Mouse (Mus musculus): ENCODE measurements around the gene Leng1. TPM values are rescaled to one million over a fixed set of nuclear protein-coding genes. Genes with fewer than 3 reads are reported as not detected.

Gene Leng1
- polyA plus RNA-seq, 1 experiment, result not detected

- 79% methylated on average over 3 of the region's 3 CpGs for WGBS
These were observed 9.5 kb upstream of the Leng1 start for GRCm38 (mm10) chr7:3675228-3675548.

DNA sequence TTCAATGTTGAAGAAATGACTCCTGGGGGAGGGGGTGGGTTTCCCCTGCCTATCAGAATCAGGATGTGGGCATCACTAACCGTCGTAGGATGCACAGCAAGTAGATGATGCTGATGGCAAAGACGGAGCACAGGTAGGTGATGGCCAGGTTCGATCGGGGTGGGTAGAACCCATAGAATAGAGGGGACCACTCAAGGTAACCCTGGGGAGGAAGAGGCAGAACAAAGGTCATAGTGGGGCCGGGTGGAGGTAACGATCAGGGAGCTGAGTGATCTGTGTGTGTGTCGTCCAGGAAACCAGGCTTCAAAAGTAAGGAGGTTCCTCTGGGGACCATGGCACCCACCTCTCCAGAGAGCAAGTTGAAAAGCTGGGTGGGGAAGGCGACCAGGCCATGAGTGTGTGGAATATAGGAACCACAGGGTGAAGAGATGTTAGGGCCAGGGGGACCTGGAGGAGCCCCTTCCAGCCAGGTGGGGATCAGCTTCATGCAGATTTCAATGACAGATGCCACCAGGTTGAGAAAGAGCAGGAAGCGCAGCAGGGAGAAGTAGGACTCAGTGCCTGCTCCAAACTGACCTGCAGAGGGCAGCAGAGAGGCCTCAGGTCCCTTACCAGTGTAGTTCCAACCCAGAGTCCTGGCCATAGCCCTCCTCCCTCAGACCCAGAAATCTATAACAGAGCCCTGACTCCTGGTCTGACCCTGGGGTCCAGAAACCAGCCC lies 9.0 kb upstream of the Leng1 start:
- Histone ChIP-seq H3K4me1 (ENCODE audit: control insufficient read depth, insufficient read depth, low read length) (no peaks in the 10 kb centered on the region; the same call in 1 of the 2 replicates), H3K4me3 (ENCODE audit: insufficient read depth, low read depth, low read length) (no peak overlapping the region), H3K27ac (ENCODE audit: insufficient read depth, low read depth, low read length) (no peak overlapping the region)
- WGBS, result 71% methylated on average over 10 of the region's 10 CpGs
- TF ChIP-seq POLR2A (IDR thresholded peaks at IDR 0.05; ENCODE audit: insufficient read depth, low read depth, low read length) (no peak), CTCF (IDR thresholded peaks at IDR 0.05; ENCODE audit: insufficient read depth, low read depth, low read length) (peak; percentile 72)

More at GRCm38 (mm10) chr7:3675228-3675548, 9.5 kb upstream of the Leng1 start:
- Histone ChIP-seq H3K27ac (ENCODE audit: insufficient read depth, low read depth, low read length) (no peak overlapping the region), H3K4me1 (ENCODE audit: control insufficient read depth, insufficient read depth, low read length) (no peaks in the 10 kb centered on the region; the same call in 1 of the 2 replicates), H3K4me3 (ENCODE audit: insufficient read depth, low read depth, low read length) (no peak overlapping the region)
- TF ChIP-seq CTCF (IDR thresholded peaks at IDR 0.05; ENCODE audit: insufficient read depth, low read depth, low read length), result no peak
- no peak for TF ChIP-seq POLR2A (IDR thresholded peaks at IDR 0.05; ENCODE audit: insufficient read depth, low read depth, low read length)

DNA sequence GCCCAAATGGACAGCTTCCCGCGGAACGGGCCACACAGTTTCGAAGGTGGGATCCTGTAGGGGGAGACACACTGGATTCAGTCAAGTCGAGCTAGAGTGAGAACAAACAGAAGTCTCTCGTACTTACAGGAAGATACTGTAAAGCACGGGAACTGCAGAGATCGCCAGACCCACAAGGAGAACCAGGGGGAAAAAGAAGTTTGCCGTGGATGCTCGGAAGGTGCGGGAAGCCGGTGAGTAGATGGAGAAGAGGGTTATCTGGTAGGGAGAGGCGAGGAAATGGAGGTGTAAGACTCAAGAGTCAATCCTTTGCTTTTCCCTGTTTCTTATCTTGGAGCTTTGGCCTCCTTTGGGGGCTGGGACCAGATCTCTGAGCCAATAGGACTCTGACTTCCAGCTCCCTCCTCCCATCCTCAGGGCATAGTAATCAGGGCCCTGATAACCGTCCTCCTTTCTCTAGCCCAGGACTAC lies 1.3 kb upstream of the Leng1 start:
- peaks cover 5% of the 10 kb centered on the region; the same call in 1 of the 2 replicates for H3K4me1 ChIP-seq (ENCODE audit: control insufficient read depth, insufficient read depth, low read length)
- TF ChIP-seq CTCF (IDR thresholded peaks at IDR 0.05; ENCODE audit: insufficient read depth, low read depth, low read length) (no peak), POLR2A (IDR thresholded peaks at IDR 0.05; ENCODE audit: insufficient read depth, low read depth, low read length) (no peak)
- H3K4me3 ChIP-seq (ENCODE audit: insufficient read depth, low read depth, low read length), result no peak overlapping the region
- no peak overlapping the region for H3K27ac ChIP-seq (ENCODE audit: insufficient read depth, low read depth, low read length)
- 33% methylated on average over 14 of the region's 14 CpGs for WGBS

DNA sequence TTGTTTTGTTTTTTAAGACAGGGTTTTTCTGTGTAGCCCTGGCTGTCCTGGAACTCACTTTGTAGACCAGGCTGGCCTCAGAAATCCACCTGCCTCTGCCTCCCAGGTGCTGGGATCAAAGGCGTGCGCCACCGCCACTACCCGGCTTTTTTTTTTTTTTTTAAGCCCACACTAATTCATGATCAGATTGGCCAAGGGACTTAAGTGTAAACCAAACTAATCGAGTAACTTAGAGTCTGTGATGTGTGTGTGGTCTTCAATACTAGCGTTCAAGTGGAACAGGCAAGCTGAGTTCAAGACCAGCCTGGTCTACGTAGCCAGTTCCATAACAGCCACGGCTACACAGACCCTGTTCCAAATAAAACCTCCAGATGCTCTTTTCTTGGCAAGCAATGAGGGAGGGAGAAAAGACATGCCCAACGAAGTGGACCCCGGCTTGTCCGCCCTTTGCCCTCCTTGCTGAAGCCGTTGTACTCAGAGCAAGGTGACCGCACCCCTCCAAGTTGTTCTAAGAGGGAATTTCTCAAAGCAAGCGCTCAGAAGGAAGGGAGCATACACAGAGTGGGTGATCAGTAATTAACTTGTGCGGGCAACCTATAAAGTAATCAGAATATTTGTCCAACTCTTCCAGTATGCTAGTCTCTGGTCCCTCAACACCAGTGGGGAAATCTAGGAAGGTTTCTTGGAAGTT lies 971 bp downstream of the Leng1 start:
- Histone ChIP-seq H3K4me3 (ENCODE audit: insufficient read depth, low read depth, low read length) (peak overlapping the region; percentile 75), H3K4me1 (ENCODE audit: control insufficient read depth, insufficient read depth, low read length) (peaks cover 5% of the 10 kb centered on the region; the same call in 1 of the 2 replicates), H3K27ac (ENCODE audit: insufficient read depth, low read depth, low read length) (no peak overlapping the region)
- no peak for TF ChIP-seq POLR2A (IDR thresholded peaks at IDR 0.05; ENCODE audit: insufficient read depth, low read depth, low read length)
- 20% methylated on average over 15 of the region's 15 CpGs for whole genome bisulfite sequencing

- H3K27ac ChIP-seq (ENCODE audit: insufficient read depth, low read depth, low read length), result no peak overlapping the region
- peaks cover under 1% of the 10 kb centered on the region; the same call in 1 of the 2 replicates for H3K4me1 ChIP-seq (ENCODE audit: control insufficient read depth, insufficient read depth, low read length)
- 90% methylated on average over 14 of the region's 14 CpGs for WGBS
- no peak overlapping the region for H3K4me3 ChIP-seq (ENCODE audit: insufficient read depth, low read depth, low read length)
- TF ChIP-seq POLR2A (IDR thresholded peaks at IDR 0.05; ENCODE audit: insufficient read depth, low read depth, low read length), result no peak
- no peak for TF ChIP-seq CTCF (IDR thresholded peaks at IDR 0.05; ENCODE audit: insufficient read depth, low read depth, low read length)
These were observed 7.1 kb downstream of the Leng1 start for GRCm38 (mm10) chr7:3658578-3658977.

GRCm38 (mm10) chr7:3656966-3657365 lies 8.7 kb downstream of the Leng1 start:
- Histone ChIP-seq H3K4me1 (ENCODE audit: control insufficient read depth, insufficient read depth, low read length) (no peaks in the 10 kb centered on the region), H3K27ac (ENCODE audit: insufficient read depth, low read depth, low read length) (no peak overlapping the region), H3K4me3 (ENCODE audit: insufficient read depth, low read depth, low read length) (no peak overlapping the region)
- TF ChIP-seq CTCF (IDR thresholded peaks at IDR 0.05; ENCODE audit: insufficient read depth, low read depth, low read length) (no peak), POLR2A (IDR thresholded peaks at IDR 0.05; ENCODE audit: insufficient read depth, low read depth, low read length) (no peak)
- 88% methylated on average over 4 of the region's 4 CpGs for WGBS

DNA sequence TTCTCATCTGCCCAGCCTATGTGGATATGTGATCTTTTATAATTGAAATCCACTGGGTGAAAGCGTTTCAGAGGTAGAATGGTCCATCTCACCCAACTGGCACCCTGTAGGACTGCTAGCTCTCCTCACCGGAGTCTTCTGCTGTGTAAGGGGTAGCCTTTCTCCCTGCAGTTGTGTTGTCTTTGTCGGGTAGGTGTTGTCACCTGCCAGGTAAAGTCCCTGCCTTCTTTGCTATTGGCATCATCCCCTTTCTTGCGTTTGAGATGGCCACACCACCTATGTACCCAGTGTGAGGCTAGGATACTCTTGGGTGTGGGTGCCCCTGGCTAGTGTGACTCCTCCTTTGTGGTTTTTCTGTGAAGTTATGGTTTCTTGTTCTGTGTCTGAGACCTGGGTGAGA lies 19.0 kb downstream of the Leng1 start:
- peak overlapping the region; percentile 89 for H3K4me3 ChIP-seq (ENCODE audit: insufficient read depth, low read depth, low read length)
- TF ChIP-seq POLR2A (IDR thresholded peaks at IDR 0.05; ENCODE audit: insufficient read depth, low read depth, low read length), result no peak
- TF ChIP-seq CTCF (IDR thresholded peaks at IDR 0.05; ENCODE audit: insufficient read depth, low read depth, low read length), result no peak
- no peak overlapping the region for H3K27ac ChIP-seq (ENCODE audit: insufficient read depth, low read depth, low read length)
- WGBS, result 47% methylated on average over 4 of the region's 4 CpGs
- peaks cover 9% of the 10 kb centered on the region for H3K4me1 ChIP-seq (ENCODE audit: control insufficient read depth, insufficient read depth, low read length)

DNA sequence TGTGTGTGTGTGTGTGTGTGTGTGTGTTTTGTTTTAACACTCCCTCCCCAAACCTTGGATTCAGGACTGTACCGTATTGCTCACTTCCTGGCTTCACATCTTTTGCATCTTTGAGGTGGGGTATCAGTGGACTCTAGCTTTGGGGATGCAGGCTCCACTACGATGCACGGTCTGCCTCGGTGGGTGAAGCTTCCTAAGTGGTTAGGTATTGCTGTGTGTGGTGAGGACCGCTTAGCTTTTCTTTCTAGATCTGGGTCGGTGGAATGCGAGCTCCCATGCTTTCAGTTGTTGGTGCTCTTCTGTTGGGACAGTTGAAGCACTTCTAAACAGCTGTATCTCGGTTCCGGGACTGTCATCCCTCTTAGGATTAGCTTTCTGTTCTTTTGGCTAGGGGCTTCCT lies 19.5 kb downstream of the Leng1 start:
- no peak overlapping the region for H3K27ac ChIP-seq (ENCODE audit: insufficient read depth, low read depth, low read length)

DNA sequence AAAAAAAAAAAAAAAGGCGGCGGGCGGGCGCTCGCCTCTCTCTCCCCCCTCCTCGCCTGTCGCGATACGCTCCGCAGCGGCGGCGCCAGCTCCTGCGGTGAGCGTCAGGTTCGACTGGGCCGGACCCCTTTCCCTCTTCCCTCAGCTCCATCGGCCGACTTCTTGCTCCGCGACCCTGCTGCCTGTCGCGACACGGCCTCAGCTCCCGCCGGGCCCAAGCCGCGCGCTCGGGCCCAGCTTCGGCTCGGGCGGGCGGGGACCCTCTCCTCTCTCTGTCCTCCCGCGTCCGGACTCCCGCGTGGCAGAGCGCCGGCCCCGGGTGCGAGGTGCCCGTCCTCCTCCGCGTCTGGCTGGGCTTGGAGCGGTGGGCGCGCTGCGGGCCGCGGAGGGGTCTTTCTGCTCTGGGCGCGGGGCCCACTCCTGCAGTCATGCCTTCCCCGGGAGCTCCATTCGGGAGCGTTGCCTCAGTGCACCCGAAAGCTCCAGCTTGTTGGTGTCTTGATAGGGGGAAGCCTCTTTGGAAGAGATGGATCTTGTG lies 20.1 kb downstream of the Leng1 start:
- H3K4me1 ChIP-seq (ENCODE audit: control insufficient read depth, insufficient read depth, low read length), result peaks cover 9% of the 10 kb centered on the region
- H3K4me3 ChIP-seq (ENCODE audit: insufficient read depth, low read depth, low read length), result peak overlapping the region; percentile 89
- WGBS, result under 1% methylated on average over 56 of the region's 58 CpGs
- peak overlapping the region; percentile 89 for H3K27ac ChIP-seq (ENCODE audit: insufficient read depth, low read depth, low read length)
- no peak; the same call in 1 of the 2 replicates for TF ChIP-seq POLR2A (IDR thresholded peaks at IDR 0.05; ENCODE audit: insufficient read depth, low read depth, low read length)
- no peak for TF ChIP-seq CTCF (IDR thresholded peaks at IDR 0.05; ENCODE audit: insufficient read depth, low read depth, low read length)

More for the DNA sequence above, 19.5 kb downstream of the Leng1 start:
- Histone ChIP-seq H3K4me3 (ENCODE audit: insufficient read depth, low read depth, low read length) (peak overlapping the region; percentile 89), H3K4me1 (ENCODE audit: control insufficient read depth, insufficient read depth, low read length) (peaks cover 9% of the 10 kb centered on the region)
- TF ChIP-seq POLR2A (IDR thresholded peaks at IDR 0.05; ENCODE audit: insufficient read depth, low read depth, low read length) (no peak), CTCF (IDR thresholded peaks at IDR 0.05; ENCODE audit: insufficient read depth, low read depth, low read length) (no peak)
- WGBS, result 3% methylated on average over 9 of the region's 9 CpGs
